Mouse (Mus musculus) forebrain, postnatal 0 days (tissue): Measurements from ENCODE around the gene Ecm1. TPM values are rescaled to one million over a fixed set of nuclear protein-coding genes. Genes with fewer than 3 reads are reported as not detected.
A peak's percentile ranks its signal among the peaks of the same experiment; 100 is the strongest.

ENCODE experiments used
- ATAC-seq: fragments of 200-750 bp; cut with Nextera tagmentation; 2 replicates; pipeline ENCODE4 v1.8.0; 2017; ENCODE audit warnings: mild to moderate bottlenecking, moderate library complexity
- DNase-seq: peaks from one replicate; pipeline ENCODE4 v3.0.0-alpha.2; 2015
- H3K27ac ChIP-seq: fragments of 300-500 bp; sonication (generic); 2 replicates; pipeline ENCODE4 v1.5.1; 2014; ENCODE audit warnings: low read depth, mild to moderate bottlenecking, antibody characterized with exemption, low read length, moderate library complexity, mixed read lengths
- H3K27me3 ChIP-seq: fragments of 300-500 bp; sonication (generic); 2 replicates; pipeline ENCODE4 v1.6.1; 2014; ENCODE audit warnings: mild to moderate bottlenecking, low read length, mixed read lengths; ENCODE audit not compliant: insufficient read depth
- H3K36me3 ChIP-seq: fragments of 300-500 bp; sonication (generic); 2 replicates; pipeline ENCODE4 v1.6.1; 2014; ENCODE audit warnings: mild to moderate bottlenecking, moderate library complexity; ENCODE audit not compliant: insufficient read depth
- H3K4me1 ChIP-seq: fragments of 300-500 bp; sonication (generic); 2 replicates; pipeline ENCODE4 v1.6.1; 2014; ENCODE audit warnings: antibody characterized with exemption; ENCODE audit not compliant: insufficient read depth
- H3K4me2 ChIP-seq: fragments of 300-500 bp; sonication (generic); 2 replicates; pipeline ENCODE4 v1.6.1; 2014; ENCODE audit warnings: low read depth, mild to moderate bottlenecking, moderate library complexity
- H3K4me3 ChIP-seq: fragments of 300-500 bp; sonication (generic); 2 replicates; pipeline ENCODE4 v1.5.1; 2014; ENCODE audit warnings: low read depth, low read length, mixed read lengths
- H3K9ac ChIP-seq: fragments of 300-500 bp; sonication (generic); 2 replicates; pipeline ENCODE4 v1.6.1; 2014; ENCODE audit warnings: mild to moderate bottlenecking
- H3K9me3 ChIP-seq: fragments of 300-500 bp; sonication (generic); 2 replicates; pipeline ENCODE4 v1.6.1; 2016; ENCODE audit warnings: low read length
- CTCF ChIP-seq: sonication (generic); IDR thresholded peaks from 2 replicates; pipeline ENCODE4 v1.5.1; 2016; ENCODE audit warnings: antibody characterized with exemption, control low read depth, low read depth
- WGBS: fragments of 180-500 bp; shearing (Covaris S2); extraction: QIAGEN DNeasy Blood & Tissue Kit; methylation state at CpG from one replicate; pipeline ENCODE4 v1.1.7; 2014; 5-methylcytosine and 5-hydroxymethylcytosine counted together
- polyA plus RNA-seq: library from polyadenylated mRNA; unstranded; fragments of >200 nt; fragmentation: Nextera tagmentation; extraction: Ambion mirVana; gene quantifications from 2 replicates; pipeline ENCODE4 v1.2.1, GENCODE M21; 2015
- total RNA-seq: library from RNA; depleted of rRNA; stranded (reverse); fragments of >200 nt; gene quantifications from 2 replicates; pipeline ENCODE4 v1.2.3, GENCODE M21; 2014

Gene Ecm1
- total and polyA plus RNA-seq, 2 experiments from 2014 or later: 3.3 to 8.7 TPM

DNA sequence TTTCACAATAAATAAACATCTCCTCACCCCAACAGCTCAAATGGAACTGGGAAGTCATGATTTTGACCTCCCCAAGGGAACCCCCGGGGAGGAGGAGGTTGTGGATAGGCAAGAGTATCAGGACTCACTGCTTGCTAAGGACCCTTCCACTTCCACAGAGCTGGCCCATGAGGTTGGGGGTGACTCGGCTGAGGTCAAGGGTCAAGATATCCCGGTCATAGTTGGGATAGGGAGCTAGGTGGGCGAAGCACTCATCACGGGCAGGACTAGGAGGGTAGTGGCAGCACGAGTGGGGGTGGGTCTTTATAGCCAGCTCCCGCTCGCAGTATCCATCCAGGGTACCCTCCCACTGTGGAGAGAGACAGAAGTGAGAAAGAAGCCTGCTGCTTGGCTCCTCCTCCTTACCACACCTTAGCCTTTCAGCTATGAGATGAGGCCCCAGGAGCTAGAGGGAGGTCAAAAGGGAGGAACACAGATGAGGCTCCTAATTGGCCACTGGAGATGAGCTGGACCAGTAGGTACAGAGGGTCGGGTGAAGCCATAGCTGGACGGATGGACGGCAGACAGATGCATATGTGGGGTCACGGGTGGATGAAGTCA is 4.2 kb downstream of the Ecm1 start:
- Histone ChIP-seq H3K36me3 (peaks cover 37% of the 10 kb centered on the region), H3K4me1 (no peaks in the 10 kb centered on the region), H3K27ac (no peak overlapping the region), H3K9ac (no peak overlapping the region), H3K27me3 (no peaks in the 10 kb centered on the region), H3K4me2 (no peak overlapping the region), H3K9me3 (no peaks in the 10 kb centered on the region), H3K4me3 (no peak overlapping the region)
- no peak for DNase-seq
- TF ChIP-seq CTCF: no peak
- WGBS: 88% methylated on average over 12 of the region's 12 CpGs
- ATAC-seq: no peak

DNA sequence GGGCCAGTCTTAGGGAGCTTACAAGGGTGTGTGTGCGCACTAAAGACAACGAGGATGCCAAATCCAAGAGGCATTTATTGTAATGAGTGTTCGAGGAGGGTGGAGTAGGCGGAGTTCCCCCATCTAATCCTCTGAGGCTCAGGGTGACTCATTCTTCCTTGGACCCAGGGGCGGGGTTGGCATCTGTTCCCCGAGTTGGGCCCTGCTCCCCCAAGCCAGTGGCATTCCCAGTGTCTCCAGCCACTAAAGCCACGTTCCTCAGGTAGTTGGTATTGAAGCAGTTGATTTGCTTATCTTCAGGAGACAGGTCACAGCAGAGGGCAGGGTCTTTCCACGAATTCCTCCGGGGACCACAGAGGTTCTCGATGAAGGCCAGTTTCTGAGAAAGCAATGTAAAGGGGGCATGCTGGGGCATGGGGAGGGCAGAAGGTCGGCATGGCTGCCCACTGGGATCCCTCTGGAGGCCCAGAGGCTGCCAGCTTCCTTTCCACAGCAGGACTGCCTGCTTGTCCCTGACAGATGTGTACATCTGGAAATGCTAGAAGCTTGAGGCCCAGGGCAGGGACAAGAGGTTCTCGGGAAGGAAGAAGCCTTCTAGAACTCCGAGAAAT is 5.2 kb downstream of the Ecm1 start:
- 78% methylated on average over 13 of the region's 13 CpGs for WGBS
- TF ChIP-seq CTCF: no peak
- H3K9ac ChIP-seq: no peak overlapping the region
- DNase-seq: no peak
- H3K4me2 ChIP-seq: no peak overlapping the region
- H3K27ac ChIP-seq: no peak overlapping the region
- peaks cover 27% of the 10 kb centered on the region for H3K36me3 ChIP-seq
- no peaks in the 10 kb centered on the region for H3K4me1 ChIP-seq
- H3K27me3 ChIP-seq: no peaks in the 10 kb centered on the region
- no peak overlapping the region for H3K4me3 ChIP-seq
- no peaks in the 10 kb centered on the region for H3K9me3 ChIP-seq
- no peak for ATAC-seq

DNA sequence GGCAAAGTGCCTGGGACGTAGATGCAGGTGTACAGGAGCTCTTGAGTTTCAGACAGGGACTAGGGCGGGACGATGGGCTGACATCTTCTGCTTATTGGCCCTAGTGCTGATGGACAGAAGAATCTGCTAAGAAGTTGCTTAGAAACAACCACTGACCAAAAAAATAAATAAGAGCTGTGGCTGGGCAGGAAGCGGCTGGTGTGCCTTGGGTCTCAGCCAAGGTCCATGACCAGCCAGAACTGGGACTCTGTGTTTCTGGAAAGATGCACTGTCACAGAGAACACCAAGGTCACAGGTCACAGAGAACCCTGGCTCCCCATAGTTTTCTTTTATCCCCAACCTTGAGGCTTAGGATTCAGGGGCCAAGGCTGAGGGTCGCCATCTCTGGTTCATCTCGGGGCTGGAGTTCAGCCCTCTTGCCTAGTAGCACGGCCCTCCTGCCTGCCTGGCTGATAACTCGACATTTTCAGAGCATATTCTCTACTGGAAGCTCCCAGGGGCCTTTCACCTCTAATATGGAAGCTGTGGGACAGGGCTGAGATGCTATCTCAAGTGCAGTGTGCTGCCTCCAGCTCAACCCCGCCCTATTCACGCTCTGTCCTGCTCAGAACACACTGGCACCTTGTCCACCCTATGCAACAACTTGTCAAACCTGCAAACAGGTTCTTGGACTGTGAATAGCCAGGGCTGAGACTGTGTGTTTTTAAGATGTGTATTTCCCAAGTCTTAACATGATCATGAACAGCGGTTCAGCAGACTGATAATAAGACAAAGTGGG is 6.4 kb downstream of the Ecm1 start:
- Histone ChIP-seq H3K9me3 (no peaks in the 10 kb centered on the region), H3K27me3 (no peaks in the 10 kb centered on the region), H3K4me1 (no peaks in the 10 kb centered on the region), H3K36me3 (peaks cover 27% of the 10 kb centered on the region), H3K9ac (no peak overlapping the region), H3K4me2 (no peak overlapping the region), H3K4me3 (no peak overlapping the region), H3K27ac (no peak overlapping the region)
- ATAC-seq: no peak
- no peak for TF ChIP-seq CTCF
- DNase-seq: no peak
- WGBS: 83% methylated on average over 11 of the region's 11 CpGs

DNA sequence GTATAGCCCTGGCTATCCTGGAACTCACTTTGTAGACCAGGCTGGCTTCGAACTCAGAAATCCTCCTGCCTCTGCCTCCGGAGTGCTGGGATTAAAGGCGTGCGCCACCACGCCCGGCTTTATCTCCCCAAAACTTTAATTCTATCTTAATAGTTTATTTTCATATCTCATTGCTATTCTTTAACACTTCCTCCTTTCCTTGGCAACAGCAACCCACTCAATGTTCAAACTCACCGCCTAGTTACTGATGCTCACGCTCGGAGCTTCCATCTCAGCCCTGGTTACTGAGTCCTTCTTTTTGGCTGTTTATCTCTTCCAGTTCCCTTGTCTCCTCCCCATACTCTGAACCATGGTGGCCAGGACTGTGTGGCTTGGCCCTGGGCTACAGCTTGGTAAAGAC is 7.1 kb downstream of the Ecm1 start:
- Histone ChIP-seq H3K27ac (no peak overlapping the region), H3K36me3 (peaks cover 23% of the 10 kb centered on the region), H3K4me2 (no peak overlapping the region), H3K4me1 (no peaks in the 10 kb centered on the region), H3K9ac (no peak overlapping the region), H3K9me3 (no peaks in the 10 kb centered on the region), H3K4me3 (no peak overlapping the region), H3K27me3 (no peaks in the 10 kb centered on the region)
- ATAC-seq (no peak), DNase-seq (no peak)
- 94% methylated on average over 9 of the region's 9 CpGs for WGBS
- no peak for TF ChIP-seq CTCF

DNA sequence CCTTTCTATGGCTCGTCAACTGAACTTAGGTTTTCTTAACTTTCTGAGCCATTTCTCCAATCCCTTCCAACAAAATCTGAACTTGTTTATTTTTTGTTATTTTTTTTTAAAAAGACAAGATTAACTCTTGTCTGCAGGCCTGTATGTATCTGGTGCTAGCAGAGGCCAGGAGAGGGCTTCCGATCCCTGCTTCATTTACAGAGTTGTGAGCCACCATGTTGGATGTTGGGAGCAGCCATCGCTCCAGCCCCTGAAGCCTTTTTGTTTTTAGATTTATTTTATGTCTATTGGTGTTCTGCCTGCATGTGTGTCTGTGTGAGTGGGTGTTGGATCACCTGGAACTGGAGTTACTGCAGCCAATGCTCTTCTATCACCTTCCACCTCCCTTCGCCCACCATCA is 7.6 kb downstream of the Ecm1 start:
- TF ChIP-seq CTCF: peak; percentile 21; the same call in 1 of the 2 replicates
- no peaks in the 10 kb centered on the region for H3K4me1 ChIP-seq
- peaks cover 19% of the 10 kb centered on the region for H3K36me3 ChIP-seq
- no peaks in the 10 kb centered on the region for H3K9me3 ChIP-seq
- DNase-seq (no peak), ATAC-seq (no peak)
- no peak overlapping the region for H3K27ac ChIP-seq
- 93% methylated on average over 4 of the region's 4 CpGs for WGBS
- H3K9ac ChIP-seq: no peak overlapping the region
- H3K27me3 ChIP-seq: no peaks in the 10 kb centered on the region
- no peak overlapping the region for H3K4me2 ChIP-seq
- H3K4me3 ChIP-seq: no peak overlapping the region

DNA sequence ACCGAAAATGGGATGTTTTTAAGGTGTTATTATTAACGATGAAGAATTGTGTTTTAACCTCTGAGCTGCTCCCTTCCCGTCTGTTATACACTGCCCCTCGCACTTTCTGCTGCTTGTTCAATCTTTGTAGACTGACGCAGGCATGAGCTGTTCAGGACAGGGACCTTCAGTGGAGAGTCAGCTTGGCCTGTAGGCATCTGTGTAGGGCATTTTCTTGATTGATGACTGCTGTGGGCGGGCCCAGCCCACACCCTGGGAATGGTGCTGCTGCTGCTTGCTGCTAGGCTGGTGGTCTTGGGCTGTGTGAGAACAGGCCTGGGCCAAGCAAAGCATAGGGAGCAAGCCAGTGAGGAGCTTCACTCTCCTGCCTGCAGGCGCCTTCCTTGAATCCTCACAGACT is 8.9 kb downstream of the Ecm1 start:
- no peak for TF ChIP-seq CTCF

DNA sequence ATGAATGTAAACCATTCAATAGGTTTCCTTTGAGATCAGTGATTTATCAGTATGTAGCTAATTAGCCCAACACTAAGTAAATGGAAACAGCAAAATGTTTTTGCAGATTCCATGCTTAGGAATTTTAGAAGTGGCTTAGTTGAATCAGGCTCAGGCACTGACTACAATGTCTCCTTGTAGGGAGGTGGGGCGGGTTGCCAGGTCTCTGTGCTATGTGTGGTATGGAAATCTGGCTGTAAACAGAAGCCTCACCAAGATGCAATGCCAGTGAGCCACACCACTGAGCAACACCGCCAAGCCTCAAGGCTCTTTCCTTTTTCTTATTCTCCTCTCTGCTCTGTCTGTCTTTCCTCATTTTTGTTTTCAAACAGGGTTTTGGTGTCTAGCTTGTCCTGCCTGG is 10.5 kb downstream of the Ecm1 start:
- no peaks in the 10 kb centered on the region for H3K9me3 ChIP-seq
- no peaks in the 10 kb centered on the region for H3K4me1 ChIP-seq
- H3K9ac ChIP-seq: no peak overlapping the region
- no peak overlapping the region for H3K4me3 ChIP-seq
- H3K4me2 ChIP-seq: no peak overlapping the region
- no peak overlapping the region for H3K27ac ChIP-seq
- H3K27me3 ChIP-seq: no peaks in the 10 kb centered on the region
- 73% methylated on average over 2 of the region's 2 CpGs for WGBS
- no peak for TF ChIP-seq CTCF
- H3K36me3 ChIP-seq: no peaks in the 10 kb centered on the region
- no peak for DNase-seq
- no peak for ATAC-seq

More for the DNA sequence above, 8.9 kb downstream of the Ecm1 start:
- no peaks in the 10 kb centered on the region for H3K4me1 ChIP-seq
- no peak for DNase-seq
- no peaks in the 10 kb centered on the region for H3K9me3 ChIP-seq
- no peak overlapping the region for H3K27ac ChIP-seq
- WGBS: 92% methylated on average over 7 of the region's 7 CpGs
- no peaks in the 10 kb centered on the region for H3K27me3 ChIP-seq
- no peak overlapping the region for H3K9ac ChIP-seq
- H3K4me2 ChIP-seq: no peak overlapping the region
- no peak for ATAC-seq
- peaks cover 5% of the 10 kb centered on the region for H3K36me3 ChIP-seq
- H3K4me3 ChIP-seq: no peak overlapping the region
